Mouse (Mus musculus) intestine, embryonic 16.5 days (tissue): ENCODE results near the gene Vps13d. TPM values are rescaled to one million over a fixed set of nuclear protein-coding genes. Genes with fewer than 3 reads are reported as not detected.

Source experiments
- ATAC-seq: fragments of 200-750 bp; cut with Nextera tagmentation; 2 replicates; pipeline ENCODE4 v1.8.0; 2017; ENCODE audit warnings: moderate TSS enrichment, moderate library complexity
- H3K27ac ChIP-seq: fragments of 300-500 bp; sonication (generic); 2 replicates; pipeline ENCODE4 v1.5.1; 2014; ENCODE audit warnings: mild to moderate bottlenecking, low read length
- H3K27me3 ChIP-seq: fragments of 300-500 bp; sonication (generic); replicated peaks from 2 replicates; pipeline ENCODE4 v1.6.1; 2014; ENCODE audit warnings: low read length, control low read depth, mixed read lengths; ENCODE audit not compliant: control insufficient read depth, insufficient read depth
- H3K36me3 ChIP-seq: fragments of 300-500 bp; sonication (generic); 2 replicates; pipeline ENCODE4 v1.6.1; 2014; ENCODE audit warnings: low read length, control low read depth; ENCODE audit not compliant: control insufficient read depth, insufficient read depth
- H3K4me1 ChIP-seq: fragments of 300-500 bp; sonication (generic); 2 replicates; pipeline ENCODE4 v1.6.1; 2014; ENCODE audit warnings: low read length, control low read depth, mixed read lengths; ENCODE audit not compliant: control insufficient read depth, insufficient read depth
- H3K4me2 ChIP-seq: fragments of 300-500 bp; sonication (generic); 2 replicates; pipeline ENCODE4 v1.6.1; 2014; ENCODE audit warnings: low read depth, low read length, control low read depth
- H3K4me3 ChIP-seq: fragments of 300-500 bp; sonication (generic); 2 replicates; pipeline ENCODE4 v1.5.1; 2014; ENCODE audit warnings: mild to moderate bottlenecking, low read length
- H3K9ac ChIP-seq: fragments of 300-500 bp; sonication (generic); 2 replicates; pipeline ENCODE4 v1.6.1; 2014; ENCODE audit warnings: low read depth, low read length
- H3K9me3 ChIP-seq: fragments of 300-500 bp; sonication (generic); 2 replicates; pipeline ENCODE4 v1.6.1; 2016; ENCODE audit warnings: low read length, control low read depth; ENCODE audit not compliant: control insufficient read depth
- WGBS: fragments of 180-500 bp; shearing (Covaris S2); extraction: QIAGEN DNeasy Blood & Tissue Kit; methylation state at CpG from one replicate; pipeline ENCODE4 v1.1.7; 2014; 5-methylcytosine and 5-hydroxymethylcytosine counted together
- polyA plus RNA-seq: library from polyadenylated mRNA; unstranded; fragments of >200 nt; fragmentation: Nextera tagmentation; extraction: Ambion mirVana; gene quantifications from 2 replicates; pipeline ENCODE4 v1.2.1, GENCODE M21; 2015

Gene Vps13d
- polyA plus RNA-seq, 1 experiment from 2014 or later: 11.4 TPM

DNA sequence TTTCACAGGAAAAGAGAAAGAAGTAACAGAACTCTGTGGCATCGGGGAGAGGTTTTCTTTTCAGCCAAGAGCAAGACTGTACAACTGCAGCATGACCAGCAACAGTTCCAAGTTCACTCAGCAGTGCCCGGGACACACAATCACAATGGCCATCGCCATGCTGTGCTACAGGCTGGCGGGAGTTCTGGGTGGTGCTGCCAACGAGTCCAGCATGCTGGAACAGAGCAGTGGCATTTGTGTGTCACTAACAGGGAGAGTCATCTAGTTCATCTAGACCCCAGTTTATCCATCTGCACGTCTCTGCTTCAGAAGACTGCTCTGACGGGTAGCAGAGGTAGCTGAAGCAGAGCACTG is 169.4 kb downstream of the Vps13d start:
- H3K9ac ChIP-seq: peak overlapping the region; percentile 4; the same call in 1 of the 2 replicates
- H3K36me3 ChIP-seq: no peaks in the 10 kb centered on the region
- peak overlapping the region; percentile 65 for H3K27ac ChIP-seq
- no peak overlapping the region for H3K4me3 ChIP-seq
- no peak overlapping the region for H3K4me2 ChIP-seq
- ATAC-seq: no peak
- no peaks in the 10 kb centered on the region for H3K9me3 ChIP-seq
- H3K4me1 ChIP-seq: peaks cover 48% of the 10 kb centered on the region
- H3K27me3 ChIP-seq: no peaks in the 10 kb centered on the region
- 58% methylated on average over 7 of the region's 7 CpGs for WGBS

- Histone ChIP-seq H3K27ac (peak overlapping the region; percentile 80), H3K9ac (peak overlapping the region; percentile 34), H3K4me1 (peaks cover 48% of the 10 kb centered on the region), H3K36me3 (no peaks in the 10 kb centered on the region), H3K9me3 (no peaks in the 10 kb centered on the region), H3K4me3 (no peak overlapping the region), H3K4me2 (no peak overlapping the region), H3K27me3 (no peaks in the 10 kb centered on the region)
- ATAC-seq: 0 out of 2 replicates have a peak, but pooled peaks have one; percentile 9
- WGBS: 31% methylated on average over 8 of the region's 8 CpGs
Observed at GRCm38 (mm10) chr4:145024694-145025408, 170.0 kb downstream of the Vps13d start.

GRCm38 (mm10) chr4:145023911-145024310 is 170.9 kb downstream of the Vps13d start:
- 57% methylated on average over 6 of the region's 6 CpGs for WGBS
- H3K4me1 ChIP-seq: peaks cover 48% of the 10 kb centered on the region
- peak; percentile 89 for ATAC-seq
- H3K36me3 ChIP-seq: no peaks in the 10 kb centered on the region
- H3K27ac ChIP-seq: peak overlapping the region; percentile 80
- H3K9ac ChIP-seq: no peak overlapping the region
- no peak overlapping the region for H3K4me2 ChIP-seq
- no peak overlapping the region for H3K4me3 ChIP-seq
- no peaks in the 10 kb centered on the region for H3K9me3 ChIP-seq
- H3K27me3 ChIP-seq: no peaks in the 10 kb centered on the region

DNA sequence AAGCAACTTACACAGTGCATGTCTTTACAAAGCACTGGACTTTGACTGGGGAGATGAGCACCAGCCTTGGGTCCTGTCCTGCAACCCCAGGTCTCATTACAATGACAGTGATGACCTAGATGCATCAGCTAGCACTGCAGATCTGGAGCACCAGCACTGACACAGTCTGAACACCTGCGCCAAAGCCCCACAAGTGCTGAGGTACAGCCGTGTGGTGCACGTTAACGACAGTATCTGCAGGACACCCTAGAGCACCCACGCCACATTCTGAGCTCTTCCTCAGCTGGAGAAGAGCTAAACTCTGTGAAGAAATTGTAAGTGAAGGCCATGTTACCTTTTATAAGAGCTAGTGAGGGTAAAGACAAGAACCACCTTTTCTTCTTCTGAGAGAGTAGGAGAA is 172.0 kb downstream of the Vps13d start:
- H3K4me3 ChIP-seq: no peak overlapping the region
- H3K9ac ChIP-seq: no peak overlapping the region
- H3K27me3 ChIP-seq: no peaks in the 10 kb centered on the region
- H3K27ac ChIP-seq: peak overlapping the region; percentile 65; the same call in 1 of the 2 replicates
- H3K4me1 ChIP-seq: peaks cover 53% of the 10 kb centered on the region
- no peak overlapping the region for H3K4me2 ChIP-seq
- H3K36me3 ChIP-seq: no peaks in the 10 kb centered on the region
- no peak for ATAC-seq
- no peaks in the 10 kb centered on the region for H3K9me3 ChIP-seq
- 90% methylated on average over 5 of the region's 5 CpGs for WGBS

DNA sequence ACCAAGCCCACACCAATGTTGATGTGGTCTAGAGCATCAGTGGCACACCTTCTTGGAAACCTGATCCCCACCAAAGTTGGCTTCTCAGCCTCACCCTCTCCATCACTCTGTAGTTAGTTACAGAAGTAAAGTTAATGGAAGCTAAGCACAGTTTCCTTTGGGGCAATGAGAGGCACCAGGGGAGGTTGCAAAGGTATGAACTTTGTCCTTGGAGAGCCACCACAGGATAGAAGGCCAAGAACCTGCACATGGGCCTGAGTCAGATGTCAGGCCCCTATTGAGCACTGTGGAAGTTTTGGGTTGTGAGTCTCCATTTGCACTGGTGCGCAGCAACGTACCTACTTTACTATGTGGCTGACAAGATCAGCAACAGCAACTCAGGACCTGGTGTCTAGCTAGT is 172.6 kb downstream of the Vps13d start:
- H3K4me1 ChIP-seq: peaks cover 53% of the 10 kb centered on the region
- no peak overlapping the region for H3K27ac ChIP-seq
- H3K9ac ChIP-seq: no peak overlapping the region

DNA sequence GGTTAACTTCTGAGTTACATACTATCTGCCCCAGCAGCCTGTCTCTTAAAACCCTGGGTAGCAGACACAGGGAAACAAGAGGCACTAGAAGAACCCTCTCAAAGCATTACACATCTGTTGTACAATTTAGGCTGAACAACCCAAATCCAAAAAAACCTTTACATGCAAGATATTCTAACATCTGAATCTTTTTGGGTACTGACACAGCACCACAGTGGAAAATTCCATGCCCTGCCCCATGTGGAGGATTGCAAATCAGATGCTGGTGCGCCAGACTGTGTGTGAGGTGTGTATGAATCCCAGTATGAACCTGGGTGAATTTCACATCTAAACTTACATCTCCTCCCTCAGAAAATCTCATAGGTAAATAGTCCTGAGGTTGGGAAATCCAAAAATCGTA is 174.4 kb downstream of the Vps13d start:
- Histone ChIP-seq H3K4me1 (peaks cover 41% of the 10 kb centered on the region), H3K36me3 (no peaks in the 10 kb centered on the region; the same call in 1 of the 2 replicates), H3K4me3 (no peak overlapping the region), H3K27me3 (no peaks in the 10 kb centered on the region), H3K4me2 (no peak overlapping the region), H3K27ac (no peak overlapping the region), H3K9me3 (no peaks in the 10 kb centered on the region), H3K9ac (no peak overlapping the region)
- 98% methylated on average over 2 of the region's 2 CpGs for WGBS
- no peak for ATAC-seq

More for the DNA sequence above, 172.6 kb downstream of the Vps13d start:
- no peak overlapping the region for H3K4me2 ChIP-seq
- WGBS: 98% methylated on average over 2 of the region's 2 CpGs
- ATAC-seq: no peak
- no peaks in the 10 kb centered on the region for H3K9me3 ChIP-seq
- H3K36me3 ChIP-seq: no peaks in the 10 kb centered on the region
- H3K4me3 ChIP-seq: no peak overlapping the region
- no peaks in the 10 kb centered on the region for H3K27me3 ChIP-seq

DNA sequence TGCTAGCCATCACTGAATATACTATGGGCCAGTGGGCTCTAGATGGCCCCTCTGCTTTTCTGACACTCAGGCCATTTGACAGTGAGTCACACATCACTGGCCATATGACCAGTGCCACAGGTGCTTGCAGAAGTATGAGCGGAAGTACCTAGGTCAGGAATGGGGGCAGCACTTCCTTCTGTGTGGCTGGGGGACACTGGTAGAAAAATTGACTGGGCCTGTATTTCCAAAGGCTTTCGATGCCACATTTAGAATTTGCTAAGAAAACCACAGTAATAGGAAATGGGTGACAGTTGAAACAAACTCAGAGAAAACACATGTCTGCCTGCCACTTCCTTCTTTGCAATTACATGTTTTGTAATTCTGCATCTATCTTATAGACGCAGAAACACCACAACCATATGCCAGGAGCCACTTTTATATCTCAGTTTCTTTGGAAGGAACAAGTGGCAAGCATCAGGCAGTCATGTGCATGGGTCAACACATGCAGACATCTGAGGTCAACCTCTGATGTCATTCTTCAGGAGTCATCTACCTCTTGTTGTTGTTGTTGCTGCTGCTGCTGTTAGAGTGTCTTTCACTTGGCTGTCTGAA is 175.6 kb downstream of the Vps13d start:
- 90% methylated on average over 3 of the region's 3 CpGs for WGBS
- Histone ChIP-seq H3K4me3 (no peak overlapping the region), H3K27me3 (no peaks in the 10 kb centered on the region), H3K9ac (no peak overlapping the region), H3K4me1 (peaks cover 39% of the 10 kb centered on the region), H3K9me3 (no peaks in the 10 kb centered on the region), H3K4me2 (no peak overlapping the region), H3K36me3 (no peaks in the 10 kb centered on the region; the same call in 1 of the 2 replicates), H3K27ac (no peak overlapping the region)
- no peak for ATAC-seq

DNA sequence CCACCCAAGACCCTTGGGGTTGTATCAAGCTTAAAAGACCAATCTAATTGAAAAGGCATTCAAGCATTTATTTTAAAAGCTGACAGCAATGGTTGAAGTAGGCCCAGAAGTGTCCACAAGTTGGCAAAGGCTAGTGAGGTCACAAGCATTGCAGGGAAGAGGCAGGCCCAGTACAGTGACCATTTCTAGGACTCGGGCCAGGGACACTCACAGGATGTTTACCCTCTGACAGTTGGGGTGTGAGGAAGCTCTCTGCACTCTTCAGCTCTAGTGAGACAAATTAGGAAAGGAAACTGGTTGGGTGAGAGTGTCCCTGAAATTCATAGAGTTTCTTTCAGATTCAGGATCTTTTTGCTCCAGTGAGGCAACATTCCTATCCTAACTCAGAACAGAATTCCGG is 177.1 kb downstream of the Vps13d start:
- H3K27ac ChIP-seq: 0 out of 2 replicates have a peak overlapping the region, but pooled peaks have one; percentile 7
- peaks cover 40% of the 10 kb centered on the region for H3K4me1 ChIP-seq
- WGBS: 55% methylated on average over 2 of the region's 2 CpGs
- peak; percentile 49 for ATAC-seq
- H3K36me3 ChIP-seq: no peaks in the 10 kb centered on the region; the same call in 1 of the 2 replicates
- no peaks in the 10 kb centered on the region for H3K27me3 ChIP-seq
- no peak overlapping the region for H3K4me2 ChIP-seq
- H3K9me3 ChIP-seq: no peaks in the 10 kb centered on the region
- H3K9ac ChIP-seq: no peak overlapping the region
- no peak overlapping the region for H3K4me3 ChIP-seq

- Histone ChIP-seq H3K4me2 (no peak overlapping the region), H3K9me3 (no peaks in the 10 kb centered on the region), H3K4me1 (peaks cover 35% of the 10 kb centered on the region), H3K36me3 (no peaks in the 10 kb centered on the region; the same call in 1 of the 2 replicates), H3K27ac (no peak overlapping the region), H3K9ac (no peak overlapping the region), H3K4me3 (no peak overlapping the region), H3K27me3 (no peaks in the 10 kb centered on the region)
- no peak for ATAC-seq
- WGBS: 88% methylated on average over 1 of the region's 1 CpGs
Observed at GRCm38 (mm10) chr4:145016669-145017068, 178.1 kb downstream of the Vps13d start.
